Mouse (Mus musculus): ENCODE data around the gene Itga2b.
"Not testable (repeated sequence)": the region's sequence is repeated elsewhere in the genome, so short reads cannot be mapped to it uniquely, and the experiment has no call there.

Gene Itga2b

DNA sequence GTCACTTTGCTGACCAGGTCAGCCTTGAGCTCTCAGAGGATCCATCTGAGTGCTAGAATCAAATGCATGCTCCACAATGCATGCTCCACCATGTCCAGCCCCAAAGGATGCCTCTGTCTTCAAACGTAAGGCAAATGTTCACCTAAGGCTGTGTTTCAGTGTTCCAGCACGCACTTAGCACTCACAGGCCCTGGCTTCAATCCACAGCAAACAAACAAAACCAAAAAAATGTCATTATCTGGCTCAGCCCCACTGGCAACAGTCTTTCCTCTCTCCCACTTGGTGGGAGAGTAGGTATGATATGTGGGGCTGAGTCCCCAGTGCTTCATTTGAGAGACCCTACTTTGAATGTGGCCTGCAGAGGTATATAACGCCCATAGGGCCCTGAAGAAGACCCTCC, 58.9 kb downstream of the Itga2b start:
- DNase-seq (ENCODE audit: low spot score): no peak

GRCm38 (mm10) chr11:102410345-102410744, 59.6 kb downstream of the Itga2b start:
- DNase-seq (ENCODE audit: low spot score): not testable (repeated sequence)

GRCm38 (mm10) chr11:102409795-102410330, 60.1 kb downstream of the Itga2b start:
- no peak for DNase-seq (ENCODE audit: low spot score)

- DNase-seq (ENCODE audit: low spot score): no peak
Measured at GRCm38 (mm10) chr11:102408888-102409794, 60.8 kb downstream of the Itga2b start.

DNA sequence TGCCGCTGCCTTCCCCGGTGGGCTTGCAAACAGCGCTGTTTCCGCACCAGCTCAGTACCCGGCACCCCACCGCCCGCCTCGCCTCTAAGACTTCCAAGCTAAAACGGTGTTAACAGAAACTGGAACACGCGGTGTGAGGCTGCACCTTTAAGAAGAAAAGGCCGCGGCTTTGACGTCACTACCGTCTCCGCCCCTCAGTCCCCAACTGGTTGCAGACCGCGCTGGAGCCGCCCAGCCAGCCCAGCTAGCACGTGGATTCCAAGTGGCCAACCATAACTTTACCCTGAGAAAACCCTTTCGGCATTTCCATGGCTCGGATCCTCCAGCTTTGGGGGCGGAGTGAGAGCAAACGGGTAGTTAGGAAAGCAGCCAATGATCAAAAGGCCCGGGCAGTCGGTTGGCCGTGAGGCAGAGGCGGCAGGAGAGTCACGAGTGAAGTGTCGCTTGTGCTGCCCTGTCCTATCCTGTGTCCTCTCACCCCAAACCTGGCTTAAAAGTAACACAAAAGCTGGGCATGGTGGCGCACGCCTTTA, 61.5 kb downstream of the Itga2b start:
- peak; percentile 99 for DNase-seq (ENCODE audit: low spot score)

DNA sequence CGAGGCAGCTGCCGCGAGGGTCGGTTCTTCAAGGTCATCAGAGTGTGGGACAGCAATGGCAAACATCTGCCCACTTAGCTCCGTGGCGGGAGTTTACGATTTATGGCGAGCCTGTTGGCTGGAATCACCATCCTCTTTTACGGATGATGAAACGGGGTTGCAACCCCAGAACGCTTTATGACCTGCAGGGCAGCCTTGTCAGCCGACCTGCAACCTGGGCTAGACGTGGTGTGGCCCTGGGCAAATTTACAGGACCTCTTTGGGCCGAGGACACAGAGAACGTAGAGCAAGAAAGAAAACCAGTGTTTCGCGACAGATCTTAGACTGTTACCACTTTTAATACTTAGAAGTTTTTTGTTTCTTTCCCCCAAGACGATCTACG, 62.1 kb downstream of the Itga2b start, which contains the start of gene Slc25a39:
Gene Slc25a39, minus strand, starts transcription at position 113 of the 382 bp plus-strand sequence.
- no peak for DNase-seq (ENCODE audit: low spot score)

- DNase-seq (ENCODE audit: low spot score): peak; percentile 91
Measured at GRCm38 (mm10) chr11:102406900-102407833, 62.8 kb downstream of the Itga2b start.

- no peak for DNase-seq (ENCODE audit: low spot score)
Measured at GRCm38 (mm10) chr11:102406401-102406800, 63.5 kb downstream of the Itga2b start.

- no peak for DNase-seq (ENCODE audit: low spot score)
Measured at GRCm38 (mm10) chr11:102405544-102406285, 64.2 kb downstream of the Itga2b start.

- DNase-seq (ENCODE audit: low spot score): peak; percentile 11
Measured at GRCm38 (mm10) chr11:102404161-102405010, 65.5 kb downstream of the Itga2b start.

DNA sequence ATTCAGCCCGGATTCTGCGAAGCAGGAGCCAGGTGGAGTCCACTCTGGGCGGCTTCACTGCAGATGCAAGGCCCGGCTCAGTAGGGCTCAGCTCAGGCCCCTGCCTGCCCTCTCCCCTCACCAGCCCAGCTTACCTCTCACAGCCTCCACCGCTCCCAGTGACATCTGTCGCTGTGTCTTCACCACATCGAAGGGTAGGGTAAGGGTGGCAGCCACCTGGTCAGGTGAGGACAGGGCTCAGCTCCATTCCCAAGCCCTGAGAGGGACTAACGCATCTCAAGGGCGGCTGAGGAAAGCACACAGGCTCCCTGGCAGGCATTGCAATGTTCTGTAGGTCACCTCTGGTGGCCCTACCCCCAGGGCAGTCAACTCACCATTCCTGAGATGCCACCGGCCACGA, 66.3 kb downstream of the Itga2b start:
- no peak for DNase-seq (ENCODE audit: low spot score)
